Mouse (Mus musculus): ENCODE measurements around the gene Spcs2. TPM values are rescaled to one million over a fixed set of nuclear protein-coding genes. Genes with fewer than 3 reads are reported as not detected.

Spcs2 gene
- polyA plus RNA-seq, 1 experiment from 2014 or later, result 206 TPM

- no peak for ATAC-seq
- ChIA-PET CTCF (no interaction called here), POLR2A (no interaction called here)
- H3K27me3 ChIP-seq, result peaks cover 15% of the 10 kb centered on the region
- no peak for TF ChIP-seq CTCF (IDR thresholded peaks at IDR 0.05)
- no peak for DNase-seq (ENCODE audit: low read depth, low spot score)
- in situ Hi-C loops (cut with MboI; ENCODE audit: low pct_unique_long_range_greater_than_20kb), result loop anchor here (5.0 kb wide), 1 partner anchor 301 kb away; no protein-coding TSS in a partner anchor
Observed at GRCm38 (mm10) chr7:99803535-99803934, 59.7 kb downstream of the Spcs2 start.

GRCm38 (mm10) chr7:99799118-99799517, 64.1 kb downstream of the Spcs2 start:
- ChIA-PET POLR2A (no interaction called here), CTCF (interaction anchor here (2.3 kb wide), 1 partner anchor 77 kb away, joined by 8 read pairs; no protein-coding TSS in a partner anchor)
- ATAC-seq, result no peak
- H3K27me3 ChIP-seq, result peaks cover 20% of the 10 kb centered on the region
- TF ChIP-seq CTCF (IDR thresholded peaks at IDR 0.05), result no peak
- no peak for DNase-seq (ENCODE audit: low read depth, low spot score)
- in situ Hi-C loops (cut with MboI; ENCODE audit: low pct_unique_long_range_greater_than_20kb), result loop anchor here (5.0 kb wide), 1 partner anchor 182 kb away; no protein-coding TSS in a partner anchor

DNA sequence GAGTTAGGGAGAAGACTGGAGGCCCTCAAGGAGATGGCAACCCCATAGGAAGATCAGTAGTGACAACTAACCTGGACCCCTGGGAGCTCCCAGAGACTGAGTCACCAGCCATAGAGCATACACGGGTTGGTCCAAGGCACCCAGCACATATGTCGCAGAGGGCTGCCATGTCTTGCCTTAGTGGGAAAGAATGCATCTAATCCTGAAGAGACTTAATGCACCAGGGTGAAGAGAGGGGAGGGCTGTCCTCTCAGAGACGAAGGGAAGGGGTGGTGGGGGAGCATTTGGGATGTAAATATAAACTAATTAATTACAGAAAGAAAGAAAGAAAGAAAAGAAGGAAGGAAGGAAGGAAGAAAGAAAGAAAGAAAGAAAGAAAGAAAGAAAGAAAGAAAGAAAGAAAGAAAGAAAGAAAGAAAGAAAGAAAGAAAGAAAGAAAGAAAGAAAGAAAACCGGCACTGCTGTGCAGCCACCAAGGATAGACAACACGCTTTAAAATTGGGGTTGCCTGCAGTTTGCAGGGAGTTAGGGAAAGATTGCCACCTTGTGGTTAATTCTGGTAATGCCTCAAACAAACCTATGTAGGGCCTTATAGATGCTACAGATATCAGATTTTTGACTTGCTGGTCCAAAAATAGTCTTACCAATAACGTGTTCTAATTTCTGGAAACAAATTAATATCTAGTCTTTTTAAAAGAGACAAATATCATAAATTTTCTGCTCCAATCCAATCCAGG, 65.2 kb downstream of the Spcs2 start:
- in situ Hi-C loops (cut with MboI; ENCODE audit: low pct_unique_long_range_greater_than_20kb), result loop anchor here (5.0 kb wide), 1 partner anchor 181 kb away; no protein-coding TSS in a partner anchor
- TF ChIP-seq CTCF (IDR thresholded peaks at IDR 0.05), result peak; percentile 67
- H3K27me3 ChIP-seq, result peaks cover 26% of the 10 kb centered on the region
- ATAC-seq, result no peak
- ChIA-PET POLR2A (no interaction called here), CTCF (no interaction called here)
- DNase-seq (ENCODE audit: low read depth, low spot score), result peak; percentile 13

GRCm38 (mm10) chr7:99797261-99797660, 66.0 kb downstream of the Spcs2 start:
- no peak for DNase-seq (ENCODE audit: low read depth, low spot score)
- no peak for TF ChIP-seq CTCF (IDR thresholded peaks at IDR 0.05)
- POLR2A ChIA-PET, result no interaction called here
- peaks cover 26% of the 10 kb centered on the region for H3K27me3 ChIP-seq
- in situ Hi-C loops (cut with MboI; ENCODE audit: low pct_unique_long_range_greater_than_20kb), result loop anchor here (5.0 kb wide), 1 partner anchor 180 kb away; no protein-coding TSS in a partner anchor
- no peak for ATAC-seq
- CTCF ChIA-PET, result interaction anchor here (1.7 kb wide), 1 partner anchor 87 kb away, joined by 3 read pairs; no protein-coding TSS in a partner anchor

GRCm38 (mm10) chr7:99796471-99796870, 66.8 kb downstream of the Spcs2 start:
- DNase-seq (ENCODE audit: low read depth, low spot score) (no peak), ATAC-seq (no peak)
- in situ Hi-C loops (cut with MboI; ENCODE audit: low pct_unique_long_range_greater_than_20kb), result loop anchor here (5.0 kb wide), 1 partner anchor 179 kb away; no protein-coding TSS in a partner anchor
- TF ChIP-seq CTCF (IDR thresholded peaks at IDR 0.05), result no peak
- CTCF ChIA-PET, result interaction anchor here (1.7 kb wide), 1 partner anchor 87 kb away, joined by 3 read pairs; no protein-coding TSS in a partner anchor
- POLR2A ChIA-PET, result no interaction called here
- peaks cover 23% of the 10 kb centered on the region for H3K27me3 ChIP-seq

- ATAC-seq (no peak), DNase-seq (ENCODE audit: low read depth, low spot score) (no peak)
- in situ Hi-C loops (cut with MboI; ENCODE audit: low pct_unique_long_range_greater_than_20kb), result loop anchor here (5.0 kb wide), 1 partner anchor 178 kb away; no protein-coding TSS in a partner anchor
- POLR2A ChIA-PET, result interaction anchor here (0.6 kb wide), 1 partner anchor 1843 kb away, joined by 3 read pairs; no protein-coding TSS in a partner anchor
- no peak for TF ChIP-seq CTCF (IDR thresholded peaks at IDR 0.05)
- H3K27me3 ChIP-seq, result peaks cover 32% of the 10 kb centered on the region
- CTCF ChIA-PET, result interaction anchor here (1.7 kb wide), 1 partner anchor 85 kb away, joined by 3 read pairs; no protein-coding TSS in a partner anchor
Observed at GRCm38 (mm10) chr7:99795192-99795981, 67.9 kb downstream of the Spcs2 start.

DNA sequence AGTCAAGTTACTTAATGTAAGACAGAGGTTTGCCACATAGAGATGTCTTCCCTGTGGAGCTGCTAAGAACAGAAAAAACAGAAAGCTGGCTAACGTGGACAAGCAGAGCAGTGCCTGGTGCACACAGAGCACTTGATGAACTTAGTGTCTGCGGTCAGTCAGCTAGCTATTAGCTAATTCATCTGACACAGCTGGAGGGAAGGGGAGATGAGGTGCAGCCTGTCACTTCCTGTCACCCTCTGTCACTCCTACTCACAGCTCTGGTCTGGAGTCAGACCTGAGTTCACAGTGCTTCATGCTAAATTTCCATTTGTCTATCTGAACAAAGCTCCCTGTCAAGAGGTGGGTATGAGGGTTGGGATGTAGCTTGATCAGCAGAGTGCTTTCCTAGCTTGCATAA, 69.2 kb downstream of the Spcs2 start:
- POLR2A ChIA-PET, result no interaction called here
- ATAC-seq (no peak), DNase-seq (ENCODE audit: low read depth, low spot score) (no peak)
- H3K27me3 ChIP-seq, result peaks cover 30% of the 10 kb centered on the region
- CTCF ChIA-PET, result no interaction called here
- in situ Hi-C loops (cut with MboI; ENCODE audit: low pct_unique_long_range_greater_than_20kb), result no loop called here
- no peak for TF ChIP-seq CTCF (IDR thresholded peaks at IDR 0.05)

DNA sequence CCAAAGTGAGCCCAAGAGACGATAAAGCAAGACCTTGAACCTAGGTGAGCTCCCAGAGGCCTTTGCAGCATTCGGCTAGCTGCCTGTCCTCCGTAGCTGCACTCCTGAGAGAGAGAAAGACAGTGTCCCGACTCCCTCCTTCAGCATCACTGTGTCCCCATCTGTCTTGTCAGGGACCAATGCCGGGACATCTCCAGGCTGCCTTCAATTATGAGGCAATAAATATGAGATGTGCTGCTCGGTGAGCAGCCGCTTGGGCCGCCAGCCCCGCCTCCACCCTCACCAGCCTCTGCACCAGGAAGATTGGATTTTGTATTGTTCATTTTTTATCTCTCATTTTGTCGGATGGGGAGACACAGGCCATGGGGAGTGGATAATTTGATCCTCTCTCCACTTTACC, 72.4 kb downstream of the Spcs2 start:
- ATAC-seq, result no peak
- TF ChIP-seq CTCF (IDR thresholded peaks at IDR 0.05), result no peak
- DNase-seq (ENCODE audit: low read depth, low spot score), result no peak
- CTCF ChIA-PET, result no interaction called here
- in situ Hi-C loops (cut with MboI; ENCODE audit: low pct_unique_long_range_greater_than_20kb), result no loop called here
- H3K27me3 ChIP-seq, result peaks cover 30% of the 10 kb centered on the region
- POLR2A ChIA-PET, result no interaction called here

- POLR2A ChIA-PET, result no interaction called here
- in situ Hi-C loops (cut with MboI; ENCODE audit: low pct_unique_long_range_greater_than_20kb), result no loop called here
- ATAC-seq, result no peak
Observed at GRCm38 (mm10) chr7:99788563-99788962, 74.7 kb downstream of the Spcs2 start.

GRCm38 (mm10) chr7:99787935-99788334, 75.3 kb downstream of the Spcs2 start:
- no peak for ATAC-seq
- CTCF ChIA-PET, result no interaction called here
- no peak for DNase-seq (ENCODE audit: low read depth, low spot score)
- in situ Hi-C loops (cut with MboI; ENCODE audit: low pct_unique_long_range_greater_than_20kb), result no loop called here
- TF ChIP-seq CTCF (IDR thresholded peaks at IDR 0.05), result no peak
- POLR2A ChIA-PET, result no interaction called here
- peaks cover 21% of the 10 kb centered on the region for H3K27me3 ChIP-seq

More at GRCm38 (mm10) chr7:99788563-99788962, 74.7 kb downstream of the Spcs2 start:
- CTCF ChIA-PET, result no interaction called here
- TF ChIP-seq CTCF (IDR thresholded peaks at IDR 0.05), result no peak
- DNase-seq (ENCODE audit: low read depth, low spot score), result no peak
- peaks cover 19% of the 10 kb centered on the region for H3K27me3 ChIP-seq

Other genes with a start within 250 kb of the Spcs2 start
- 0.03 TPM for gene Tpbgl, start 236.4 kb downstream of the Spcs2 start, polyA plus RNA-seq (2021)
- gene Slco2b1, start 152.1 kb downstream of the Spcs2 start, polyA plus RNA-seq (2021), result not detected
- not detected for gene Olfr520, start 133.2 kb downstream of the Spcs2 start, polyA plus RNA-seq (2021)
- not detected for gene Olfr521, start 100.0 kb downstream of the Spcs2 start, polyA plus RNA-seq (2021)
- gene Neu3, start 35.0 kb downstream of the Spcs2 start, polyA plus RNA-seq (2021), result 3.5 TPM
- gene Xrra1, start 4.3 kb downstream of the Spcs2 start, polyA plus RNA-seq (2021), result 0.60 TPM
- gene Rnf169, start 117.0 kb upstream of the Spcs2 start, polyA plus RNA-seq (2021), result 9.3 TPM
- gene Chrdl2, start 142.7 kb upstream of the Spcs2 start, polyA plus RNA-seq (2021), result 0.23 TPM

All from Patski (cell line).